Mouse (Mus musculus) ES-Bruce4 (cell line): ENCODE measurements around the gene Dlgap3. TPM values are rescaled to one million over a fixed set of nuclear protein-coding genes. Genes with fewer than 3 reads are reported as not detected.
A peak's percentile ranks its signal among the peaks of the same experiment; 100 is the strongest.

Experiments
- H3K27ac ChIP-seq: 2 replicates; pipeline ENCODE4 v1.5.1; 2012; ENCODE audit warnings: low read length, inconsistent platforms; ENCODE audit not compliant: insufficient read depth
- H3K27me3 ChIP-seq: 2 replicates; pipeline ENCODE4 v1.6.1; 2012; ENCODE audit warnings: mild to moderate bottlenecking, low read length, inconsistent platforms; ENCODE audit not compliant: control insufficient read depth, poor library complexity, insufficient read depth, severe bottlenecking
- H3K36me3 ChIP-seq: 2 replicates; pipeline ENCODE4 v1.6.1; 2012; ENCODE audit warnings: inconsistent platforms, mild to moderate bottlenecking, low read length, moderate library complexity; ENCODE audit not compliant: control insufficient read depth, poor library complexity, insufficient read depth, severe bottlenecking
- H3K4me1 ChIP-seq: one replicate; pipeline ENCODE4 v1.8.1; 2011; ENCODE audit warnings: low read length; ENCODE audit not compliant: control insufficient read depth, insufficient read depth
- H3K4me3 ChIP-seq: 2 replicates; pipeline ENCODE4 v1.5.1; 2011; ENCODE audit warnings: low read depth, mild to moderate bottlenecking, low read length
- H3K9ac ChIP-seq: 2 replicates; pipeline ENCODE4 v1.6.1; 2012; ENCODE audit warnings: low read depth, mild to moderate bottlenecking, inconsistent platforms; ENCODE audit not compliant: poor library complexity, severe bottlenecking
- H3K9me3 ChIP-seq: replicated peaks from 2 replicates; pipeline ENCODE4 v1.6.1; 2012; ENCODE audit warnings: mild to moderate bottlenecking, low read length, inconsistent platforms; ENCODE audit not compliant: control insufficient read depth, poor library complexity, insufficient read depth, severe bottlenecking
- CTCF ChIP-seq: IDR thresholded peaks from one replicate; pipeline ENCODE4 v1.8.1; 2011; ENCODE audit warnings: low read depth, low read length
- EP300 ChIP-seq: IDR thresholded peaks from 2 replicates; pipeline ENCODE4 v1.6.1; 2011; ENCODE audit warnings: low read depth, low read length; ENCODE audit not compliant: insufficient read depth
- POLR2A ChIP-seq: IDR thresholded peaks from one replicate; pipeline ENCODE4 v1.8.1; 2011; ENCODE audit warnings: low read length; ENCODE audit not compliant: insufficient read depth
- polyA plus RNA-seq: library from polyadenylated mRNA; stranded (reverse); fragments of >200 nt; gene quantifications from 2 replicates; pipeline ENCODE4 v1.2.4, GENCODE M21; 2011; ENCODE audit warnings: low read depth; ENCODE audit not compliant: missing spikeins, insufficient read depth, insufficient read length

Dlgap3 gene
- polyA plus RNA-seq, 1 experiment = 7.4 TPM

GRCm38 (mm10) chr4:127178671-127179070, 9.7 kb downstream of the Dlgap3 start:
- TF ChIP-seq POLR2A (no peak), CTCF (no peak), EP300 (no peak)
- Histone ChIP-seq H3K9me3 (no peaks in the 10 kb centered on the region), H3K27ac (no peak overlapping the region), H3K4me3 (no peak overlapping the region), H3K36me3 (no peaks in the 10 kb centered on the region), H3K27me3 (no peaks in the 10 kb centered on the region), H3K9ac (no peak overlapping the region), H3K4me1 (peaks cover 6% of the 10 kb centered on the region)

DNA sequence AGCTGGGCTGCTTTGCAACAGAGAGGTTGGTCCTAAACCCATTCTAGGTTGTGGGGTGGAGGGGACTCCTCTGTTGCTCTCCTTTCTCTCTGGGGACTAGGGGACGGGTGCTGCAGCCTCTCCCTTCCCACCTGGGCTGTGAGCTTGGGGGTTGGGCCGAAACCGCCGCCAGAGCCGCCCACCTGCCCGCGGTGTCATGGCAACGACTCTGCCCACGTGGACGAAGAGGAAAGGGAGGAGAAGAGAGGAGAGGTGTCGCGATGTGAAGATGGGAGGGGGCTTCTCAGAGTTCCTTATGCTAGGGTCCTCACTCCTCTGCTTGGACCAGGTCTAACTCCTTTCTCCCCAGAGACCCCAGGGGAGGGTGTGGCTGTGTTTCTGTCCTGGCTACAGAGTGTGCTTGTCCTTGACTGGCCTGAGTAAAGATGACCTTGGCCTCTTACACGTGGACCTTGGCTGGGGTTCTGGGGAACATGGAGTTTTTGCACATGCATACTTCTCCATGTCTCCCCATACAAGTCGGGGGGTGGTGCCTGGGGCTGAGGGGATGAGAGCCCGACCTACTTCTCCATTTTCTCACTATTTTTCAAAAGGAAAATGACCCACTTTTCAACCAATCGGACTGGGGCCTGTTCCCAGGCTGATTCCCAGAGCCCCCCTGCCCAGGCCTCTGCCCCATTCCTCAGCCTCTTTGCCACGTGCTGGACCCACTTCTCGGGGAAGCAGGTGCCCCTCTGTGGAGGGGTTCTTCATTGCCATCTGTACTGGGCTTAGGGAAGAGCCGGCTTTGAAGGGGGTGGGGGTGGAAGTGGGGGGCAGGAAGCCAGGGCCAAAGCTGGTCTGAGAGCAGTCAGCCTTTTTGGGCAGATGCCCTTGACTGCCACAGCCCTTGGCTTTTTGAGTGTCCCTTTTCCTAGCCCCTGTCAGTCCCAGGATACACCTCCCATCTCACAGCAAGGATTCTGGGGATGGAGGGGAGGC, 10.8 kb downstream of the Dlgap3 start:
- H3K36me3 ChIP-seq = no peaks in the 10 kb centered on the region
- H3K4me1 ChIP-seq = peaks cover 6% of the 10 kb centered on the region
- peak overlapping the region; percentile 8; the same call in 1 of the 2 replicates for H3K9ac ChIP-seq
- no peaks in the 10 kb centered on the region for H3K27me3 ChIP-seq
- peak overlapping the region; percentile 27 for H3K4me3 ChIP-seq
- H3K27ac ChIP-seq = no peak overlapping the region
- no peaks in the 10 kb centered on the region for H3K9me3 ChIP-seq
- no peak; the same call in none of the 2 replicates for TF ChIP-seq EP300
- TF ChIP-seq POLR2A = no peak
- TF ChIP-seq CTCF = no peak

- Histone ChIP-seq H3K27me3 (no peaks in the 10 kb centered on the region), H3K4me3 (no peak overlapping the region), H3K9me3 (no peaks in the 10 kb centered on the region), H3K4me1 (peaks cover 4% of the 10 kb centered on the region), H3K36me3 (no peaks in the 10 kb centered on the region), H3K27ac (no peak overlapping the region), H3K9ac (no peak overlapping the region)
- TF ChIP-seq EP300 = no peak
- no peak for TF ChIP-seq CTCF
- TF ChIP-seq POLR2A = no peak
Observed at GRCm38 (mm10) chr4:127180450-127180840, 11.4 kb downstream of the Dlgap3 start.

DNA sequence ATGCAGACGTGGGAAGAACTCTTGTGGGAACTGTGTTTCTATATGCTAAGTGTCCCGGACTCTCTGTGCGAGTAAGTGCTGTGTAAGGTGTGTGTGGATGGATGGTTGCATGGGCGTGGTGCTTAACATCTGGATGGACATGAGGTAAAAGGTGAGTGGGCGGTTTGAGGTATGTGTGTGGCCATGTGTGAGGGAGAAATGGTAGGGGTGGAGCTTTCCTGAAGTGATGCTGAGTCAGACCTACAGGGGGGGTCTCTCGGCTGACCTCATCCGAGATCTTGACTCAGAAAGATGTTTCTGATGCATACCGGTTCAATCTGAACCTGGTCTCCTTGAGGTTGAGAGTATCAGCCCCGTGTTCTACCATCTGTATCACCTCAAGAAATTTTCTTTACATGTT, 12.0 kb downstream of the Dlgap3 start:
- TF ChIP-seq CTCF (no peak), EP300 (no peak), POLR2A (no peak)
- Histone ChIP-seq H3K36me3 (no peaks in the 10 kb centered on the region), H3K27ac (no peak overlapping the region), H3K27me3 (no peaks in the 10 kb centered on the region), H3K9ac (no peak overlapping the region), H3K4me3 (no peak overlapping the region), H3K9me3 (no peaks in the 10 kb centered on the region), H3K4me1 (peaks cover 4% of the 10 kb centered on the region)

DNA sequence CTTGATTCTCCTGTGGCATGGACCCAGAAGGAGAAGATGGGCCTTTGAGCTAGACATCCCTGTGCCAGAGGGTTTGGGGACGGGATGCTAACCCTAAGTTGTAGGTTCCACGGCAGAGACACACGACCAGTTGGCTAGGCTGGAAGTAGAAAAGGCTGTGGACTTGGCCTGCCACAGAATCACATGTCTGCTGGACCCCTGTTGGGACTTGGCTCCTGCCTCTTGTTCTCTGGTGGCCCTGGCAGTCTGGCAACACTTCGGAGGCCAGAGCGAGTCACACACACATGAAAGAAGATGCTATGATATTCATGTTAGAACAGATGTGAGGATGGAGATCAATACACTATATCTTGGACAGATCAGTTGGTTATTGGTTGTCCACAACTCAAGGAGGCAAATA, 14.9 kb downstream of the Dlgap3 start:
- H3K9me3 ChIP-seq = no peaks in the 10 kb centered on the region
- TF ChIP-seq EP300 = no peak
- TF ChIP-seq CTCF = no peak
- TF ChIP-seq POLR2A = no peak
- no peaks in the 10 kb centered on the region for H3K27me3 ChIP-seq
- H3K27ac ChIP-seq = no peak overlapping the region
- H3K36me3 ChIP-seq = no peaks in the 10 kb centered on the region
- H3K4me3 ChIP-seq = no peak overlapping the region
- no peak overlapping the region for H3K9ac ChIP-seq
- peaks cover 4% of the 10 kb centered on the region for H3K4me1 ChIP-seq

DNA sequence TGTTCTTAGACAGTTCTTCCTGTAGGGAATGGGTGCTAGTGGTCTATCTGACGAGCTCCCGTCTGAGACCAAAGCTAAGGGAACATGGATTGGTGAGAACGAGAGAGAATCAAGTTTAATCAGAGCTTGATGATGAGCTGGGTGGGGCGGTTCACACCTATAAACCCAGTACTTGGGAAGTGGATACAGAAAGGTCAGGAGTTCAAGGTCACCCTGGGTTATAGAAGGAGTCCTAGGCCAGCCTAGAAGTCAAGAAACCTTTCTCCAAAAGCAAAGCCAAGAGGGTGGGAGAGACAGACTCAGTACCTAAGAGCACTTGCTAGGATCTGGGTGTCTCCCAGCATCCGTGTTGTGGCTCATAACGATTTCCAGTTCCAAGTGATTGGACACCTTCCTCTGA, 21.9 kb downstream of the Dlgap3 start:
- Histone ChIP-seq H3K9me3 (no peaks in the 10 kb centered on the region), H3K36me3 (no peaks in the 10 kb centered on the region), H3K4me3 (no peak overlapping the region), H3K27ac (no peak overlapping the region), H3K9ac (no peak overlapping the region), H3K4me1 (peaks cover 9% of the 10 kb centered on the region), H3K27me3 (no peaks in the 10 kb centered on the region)
- TF ChIP-seq CTCF (no peak), POLR2A (no peak), EP300 (no peak)
